Mouse (Mus musculus) heart, postnatal 0 days (tissue): Measurements from ENCODE around the gene Arhgap27.

Experiments
- CTCF ChIP-seq: IDR thresholded peaks from 2 replicates; pipeline ENCODE4 v1.5.1; 2016; ENCODE audit warnings: antibody characterized with exemption, control low read depth, low read depth
- EP300 ChIP-seq: IDR thresholded peaks from 2 replicates; pipeline ENCODE4 v1.6.1; 2016; ENCODE audit warnings: antibody characterized with exemption, low read depth

GRCm38 (mm10) chr11:103292890-103293287, 70.6 kb downstream of the Arhgap27 start:
- no peak for TF ChIP-seq CTCF
- no peak for TF ChIP-seq EP300
